In genomic region chr17:63863647-63864149, GRCm38 (mm10) we compare ENCODE assay signal across 8 mouse cellular contexts. TPM values are rescaled to one million over a fixed set of nuclear protein-coding genes. Genes with fewer than 3 reads are reported as not detected.
DNase-seq lines count a peak whose midpoint lies in the region; ATAC-seq and TF ChIP-seq lines count a peak whose summit lies in the region.

A930002H24Rik (minus strand) TSS chr17:63863791.

- H3K4me1 ChIP-seq in brown adipose tissue, adult 24 weeks (ENCODE audit: control insufficient read depth, insufficient read depth, insufficient read length, low read length) = no peaks in the 10 kb centered on the region
- peaks cover 9% of the 10 kb centered on the region; the same call in 1 of the 2 replicates for H3K4me1 ChIP-seq in heart, embryonic 15.5 days (replicated peaks)
- H3K4me1 ChIP-seq in liver, embryonic 14.5 days (replicated peaks; ENCODE audit: control insufficient read depth in 2 of 2, insufficient read depth in 2 of 2, low read length in 1 of 2) = peaks cover 8 to 9% of the 10 kb centered on the region in 2 experiments
- 0 out of 2 replicates have a peak, but pooled peaks cover 6% of the 10 kb centered on the region for H3K4me1 ChIP-seq in neural tube, embryonic 11.5 days (ENCODE audit: control insufficient read depth, insufficient read depth, low read length)
- H3K4me1 ChIP-seq in stomach, postnatal 0 days (replicated peaks; ENCODE audit: control insufficient read depth, insufficient read depth) = no peaks in the 10 kb centered on the region

- H3K27ac ChIP-seq in brown adipose tissue, adult 24 weeks (replicated peaks; ENCODE audit: low read depth, low read length) = peak within 1 kb of the TSS; percentile 88
- peak within 1 kb of the TSS; percentile 85 for H3K27ac ChIP-seq in heart, embryonic 15.5 days
- no peak within 1 kb of the TSS for H3K27ac ChIP-seq in liver, embryonic 14.5 days
- peak within 1 kb of the TSS; percentile 76 for H3K27ac ChIP-seq in neural tube, embryonic 11.5 days (ENCODE audit: low read depth, low read length)
- peak within 1 kb of the TSS; percentile 94 for H3K27ac ChIP-seq in stomach, postnatal 0 days (replicated peaks)

- H3K36me3 ChIP-seq in heart, embryonic 15.5 days = no peaks in the 10 kb centered on the region
- H3K36me3 ChIP-seq in liver, embryonic 14.5 days (replicated peaks; ENCODE audit: control insufficient read depth, insufficient read depth, low read depth) = no peaks in the 10 kb centered on the region
- no peaks in the 10 kb centered on the region for H3K36me3 ChIP-seq in neural tube, embryonic 11.5 days (ENCODE audit: control insufficient read depth, insufficient read depth, low read length)
- H3K36me3 ChIP-seq in stomach, postnatal 0 days (ENCODE audit: control insufficient read depth, insufficient read depth, low read length) = no peaks in the 10 kb centered on the region

- peak within 1 kb of the TSS; percentile 93 for H3K4me2 ChIP-seq in heart, embryonic 15.5 days
- H3K4me2 ChIP-seq in liver, embryonic 14.5 days (ENCODE audit: low read depth) = peak within 1 kb of the TSS; percentile 99
- H3K4me2 ChIP-seq in neural tube, embryonic 11.5 days (ENCODE audit: low read depth) = peak within 1 kb of the TSS; percentile 85
- peak within 1 kb of the TSS; percentile 92 for H3K4me2 ChIP-seq in stomach, postnatal 0 days (replicated peaks; ENCODE audit: low read depth)

- peak; percentile 99 for ATAC-seq in heart, embryonic 15.5 days (replicated peaks; ENCODE audit: insufficient number of reproducible peaks, insufficient read depth, low FRiP score, low read depth)
- peak; percentile 100 for ATAC-seq in liver, embryonic 14.5 days (ENCODE audit: insufficient read depth)
- peak; percentile 100 for ATAC-seq in neural tube, embryonic 11.5 days (ENCODE audit: insufficient read depth, low FRiP score, low TSS enrichment)
- ATAC-seq in stomach, postnatal 0 days (ENCODE audit: low FRiP score, low TSS enrichment) = peak; percentile 100

- peak; percentile 81 for DNase-seq in CD4-positive, CD25-positive, alpha-beta regulatory T cell, adult 2 months (ENCODE audit: low read depth, low spot score)
- DNase-seq in fibroblast of lung, adult 2 months (ENCODE audit: low read depth) = peak; percentile 91
- peak; percentile 98 to 100 for DNase-seq in kidney, postnatal 25 days
- DNase-seq in liver, embryonic 14.5 days (ENCODE audit: low read depth in 3 of 3, low spot score in 3 of 3) = peak; percentile 94 to 95 (median 95)
- peak; percentile 98 for DNase-seq in neural tube, embryonic 11.5 days (ENCODE audit: low spot score)
- DNase-seq in stomach, postnatal 0 days (ENCODE audit: low spot score) = peak; percentile 100

- whole genome bisulfite sequencing in heart, embryonic 15.5 days = under 1% methylated on average over 55 of the region's 55 CpGs
- WGBS in liver, embryonic 14.5 days (ENCODE audit: insufficient replicate concordance) = under 1% methylated on average over 52 of the region's 55 CpGs
- under 1% methylated on average over 52 of the region's 55 CpGs for WGBS in neural tube, embryonic 11.5 days
- WGBS in stomach, postnatal 0 days = under 1% methylated on average over 43 of the region's 55 CpGs

- peak within 1 kb of the TSS; percentile 82 for H3K4me3 ChIP-seq in brown adipose tissue, adult 24 weeks (ENCODE audit: insufficient read depth, low read depth, low read length)
- H3K4me3 ChIP-seq in heart, embryonic 15.5 days = peak within 1 kb of the TSS; percentile 71
- peak within 1 kb of the TSS; percentile 77 to 81 for H3K4me3 ChIP-seq in liver, embryonic 14.5 days (ENCODE audit: insufficient read depth in 1 of 2, low read depth in 2 of 2, low read length in 2 of 2)
- peak within 1 kb of the TSS; percentile 91 for H3K4me3 ChIP-seq in neural tube, embryonic 11.5 days (ENCODE audit: low read depth, low read length)
- peak within 1 kb of the TSS; percentile 90 for H3K4me3 ChIP-seq in stomach, postnatal 0 days (ENCODE audit: low read depth, low read length)

- TF ChIP-seq EP300 in liver, embryonic 14.5 days (IDR thresholded peaks at IDR 0.05; ENCODE audit: low read depth) = 0 out of 2 replicates have a peak, but pooled peaks have one; percentile 4
- TF ChIP-seq EP300 in stomach, postnatal 0 days (optimal IDR thresholded peaks at IDR 0.05) = no peak

- H3K9me3 ChIP-seq in heart, embryonic 15.5 days (replicated peaks) = no peaks in the 10 kb centered on the region
- no peaks in the 10 kb centered on the region for H3K9me3 ChIP-seq in liver, embryonic 14.5 days (ENCODE audit: control insufficient read depth, low read length)
- H3K9me3 ChIP-seq in neural tube, embryonic 11.5 days (ENCODE audit: control insufficient read depth, low read length) = no peaks in the 10 kb centered on the region
- no peaks in the 10 kb centered on the region for H3K9me3 ChIP-seq in stomach, postnatal 0 days (ENCODE audit: control insufficient read depth, low read length)

- H3K27me3 ChIP-seq in heart, embryonic 15.5 days = no peaks in the 10 kb centered on the region
- H3K27me3 ChIP-seq in liver, embryonic 14.5 days (ENCODE audit: control insufficient read depth, insufficient read depth, low read length) = peaks cover 10% of the 10 kb centered on the region; the same call in 1 of the 2 replicates
- H3K27me3 ChIP-seq in neural tube, embryonic 11.5 days (ENCODE audit: control insufficient read depth, insufficient read depth, low read length) = no peaks in the 10 kb centered on the region
- H3K27me3 ChIP-seq in stomach, postnatal 0 days (ENCODE audit: control insufficient read depth, insufficient read depth, low read length) = no peaks in the 10 kb centered on the region

- no peak for TF ChIP-seq CTCF in liver, embryonic 14.5 days (IDR thresholded peaks at IDR 0.05; ENCODE audit: low read depth)
- TF ChIP-seq CTCF in stomach, postnatal 0 days (IDR thresholded peaks at IDR 0.05; ENCODE audit: low read depth) = 0 out of 2 replicates have a peak, but pooled peaks have one; percentile 8

- H3K9ac ChIP-seq in heart, embryonic 15.5 days = peak within 1 kb of the TSS; percentile 73
- H3K9ac ChIP-seq in liver, embryonic 14.5 days (replicated peaks) = peak within 1 kb of the TSS; percentile 66
- H3K9ac ChIP-seq in neural tube, embryonic 11.5 days (ENCODE audit: low read length) = peak within 1 kb of the TSS; percentile 86
- peak within 1 kb of the TSS; percentile 89 for H3K9ac ChIP-seq in stomach, postnatal 0 days (ENCODE audit: low read length)

RNA-seq across cellular contexts. Expression of gene A930002H24Rik, which starts in this region (rescaled TPM):
- polyA plus RNA-seq in brown adipose tissue, adult 24 weeks (2012; ENCODE audit: insufficient read depth, insufficient read length, missing spikeins) = not detected in 2 replicates
- polyA plus RNA-seq in heart, embryonic 15.5 days (2015; fragmentation: Nextera tagmentation; extraction: Ambion mirVana) = 2.1 and 2.8 TPM in 2 replicates
- polyA plus RNA-seq in liver, embryonic 14.5 days (2012; rRNA removed) = 0.49 and 0.68 TPM in 2 replicates
- polyA plus RNA-seq in liver, embryonic 14.5 days (2014; fragmentation: Nextera tagmentation; extraction: Ambion mirVana) = 0.29 and 0.64 TPM in 2 replicates
- 1.7 and 2.5 TPM in 2 replicates for polyA plus RNA-seq in neural tube, embryonic 11.5 days (2014; fragmentation: Nextera tagmentation; extraction: Ambion mirVana)
- 3.1 and 3.4 TPM in 2 replicates for polyA plus RNA-seq in stomach, postnatal 0 days (2015; fragmentation: Nextera tagmentation; extraction: Ambion mirVana)

Comparison
In these comparisons a context has a peak if more than half of its experiments do, and no peak if none do; other contexts are left out.
1. Peak in DNase-seq, ATAC-seq, H3K4me3 ChIP-seq, H3K9ac ChIP-seq and H3K4me2 ChIP-seq in liver, embryonic 14.5 days; RNA of the gene not detected or under 1 TPM.